Mouse (Mus musculus): ENCODE measurements around the gene Terb2.

- TF ChIP-seq CTCF (conservative IDR thresholded peaks at IDR 0.05; ENCODE audit: insufficient read depth, insufficient read length, low read depth, low read length): no peak
- TF ChIP-seq POLR2A (IDR thresholded peaks at IDR 0.05; ENCODE audit: low read depth, low read length): no peak
Observed at GRCm38 (mm10) chr2:122240735-122241134, 54.7 kb downstream of the Terb2 start.

Data from kidney, adult 2 months (tissue).